Mouse (Mus musculus): ENCODE data around the gene Cldn14. TPM values are rescaled to one million over a fixed set of nuclear protein-coding genes. Genes with fewer than 3 reads are reported as not detected.

Gene Cldn14
- total and polyA plus RNA-seq, 3 experiments = not detected

- peak overlapping the region; percentile 57 for H3K9ac ChIP-seq (ENCODE audit: control insufficient read depth, low read depth, low read length, poor library complexity, severe bottlenecking)
- no peaks in the 10 kb centered on the region for H3K27me3 ChIP-seq (ENCODE audit: control insufficient read depth in 1 of 2, insufficient read depth in 2 of 2, low read length in 2 of 2)
- H3K27ac ChIP-seq (ENCODE audit: control insufficient read depth, low read depth, low read length) = peak overlapping the region; percentile 71
- H3K9me3 ChIP-seq (replicated peaks; ENCODE audit: insufficient read depth, low read length) = no peaks in the 10 kb centered on the region
- H3K4me3 ChIP-seq (ENCODE audit: control insufficient read depth in 1 of 2, insufficient read depth in 1 of 2, low read depth in 2 of 2, low read length in 2 of 2) = peak overlapping the region; percentile 30 to 57
- peaks cover 0 to 16% of the 10 kb centered on the region in 2 experiments; a peak in 2 of 4 replicates for H3K36me3 ChIP-seq (ENCODE audit: control insufficient read depth in 1 of 2, insufficient read depth in 2 of 2, low read length in 2 of 2)
- DNase-seq (ENCODE audit: low read depth, low spot score) = peak; percentile 93
- peaks cover 8 to 20% of the 10 kb centered on the region in 2 experiments; a peak in 3 of 4 replicates for H3K4me1 ChIP-seq (ENCODE audit: control insufficient read depth in 1 of 2, insufficient read depth in 2 of 2, low read length in 2 of 2)
- H3K79me2 ChIP-seq (ENCODE audit: control insufficient read depth, insufficient read depth, low read length, poor library complexity) = no peaks in the 10 kb centered on the region
- TF ChIP-seq MAFK (IDR thresholded peaks at IDR 0.05; ENCODE audit: borderline replicate concordance, low read depth, low read length) (peak; percentile 88), NRF1 (IDR thresholded peaks at IDR 0.05; ENCODE audit: insufficient read depth, low read depth, low read length, poor library complexity, severe bottlenecking) (peak; percentile 48; the same call in 1 of the 2 replicates), CHD2 (IDR thresholded peaks at IDR 0.05; ENCODE audit: low read length) (no peak), ZKSCAN1 (IDR thresholded peaks at IDR 0.05; ENCODE audit: low read depth, low read length) (no peak), ELF1 (IDR thresholded peaks at IDR 0.05; ENCODE audit: low read depth, low read length) (peak; percentile 46), ZC3H11A (IDR thresholded peaks at IDR 0.05; ENCODE audit: low read depth, low read length) (peak; percentile 51), ZNF384 (IDR thresholded peaks at IDR 0.05; ENCODE audit: low read depth, low read length) (no peak), POLR2AphosphoS5 (IDR thresholded peaks at IDR 0.05; ENCODE audit: borderline replicate concordance, low read depth, low read length) (no peak), CTCF (IDR thresholded peaks at IDR 0.05 in 2 of 3, conservative IDR thresholded peaks at IDR 0.05 in 1 of 3; ENCODE audit: control insufficient read depth in 1 of 3, insufficient read depth in 1 of 3, low read depth in 2 of 3, low read length in 3 of 3, poor library complexity in 1 of 3, severe bottlenecking in 1 of 3) (peak; percentile 62 to 74 (median 62)), ZMIZ1 (IDR thresholded peaks at IDR 0.05; ENCODE audit: low read depth, low read length) (no peak), MAX (IDR thresholded peaks at IDR 0.05; ENCODE audit: low read length) (no peak), USF1 (IDR thresholded peaks at IDR 0.05; ENCODE audit: low read depth, low read length) (peak; percentile 66), USF2 (IDR thresholded peaks at IDR 0.05; ENCODE audit: borderline replicate concordance in 1 of 2, insufficient read depth in 1 of 2, low read depth in 1 of 2, low read length in 2 of 2) (no peak), GATA1 (IDR thresholded peaks at IDR 0.05; ENCODE audit: low read depth, low read length) (peak; percentile 97), TCF12 (IDR thresholded peaks at IDR 0.05; ENCODE audit: low read depth, low read length) (peak; percentile 9; the same call in 1 of the 2 replicates), JUND (IDR thresholded peaks at IDR 0.05; ENCODE audit: low read depth, low read length) (no peak), HCFC1 (IDR thresholded peaks at IDR 0.05; ENCODE audit: low read depth, low read length) (peak; percentile 24; the same call in 1 of the 2 replicates), BHLHE40 (IDR thresholded peaks at IDR 0.05; ENCODE audit: borderline replicate concordance, low read depth, low read length) (no peak), ETS1 (IDR thresholded peaks at IDR 0.05; ENCODE audit: low read depth, low read length) (peak; percentile 63; the same call in 1 of the 2 replicates), POLR2A (IDR thresholded peaks at IDR 0.05; ENCODE audit: control insufficient read depth in 1 of 2, insufficient read depth in 1 of 2, low read depth in 1 of 2, low read length in 2 of 2, poor library complexity in 1 of 2) (peak in 1 of 2 experiments; percentile 53; a peak in 2 of 4 replicates), MYC (IDR thresholded peaks at IDR 0.05; ENCODE audit: low read depth, low read length) (peak; percentile 60), MYB (IDR thresholded peaks at IDR 0.05; ENCODE audit: low read depth, low read length) (0 out of 2 replicates have a peak, but pooled peaks have one; percentile 6), SIN3A (IDR thresholded peaks at IDR 0.05; ENCODE audit: low read length) (peak; percentile 37; the same call in 1 of the 2 replicates), POLR2AphosphoS2 (IDR thresholded peaks at IDR 0.05; ENCODE audit: low read length) (no peak), KAT2A (conservative IDR thresholded peaks at IDR 0.05; ENCODE audit: low read depth, low read length) (no peak), TAL1 (IDR thresholded peaks at IDR 0.05; ENCODE audit: low read length) (no peak), MEF2A (IDR thresholded peaks at IDR 0.05; ENCODE audit: extremely low read depth, insufficient replicate concordance, low read depth, low read length, poor library complexity, severe bottlenecking) (no peak), UBTF (IDR thresholded peaks at IDR 0.05; ENCODE audit: borderline replicate concordance, insufficient read depth, low read depth, low read length) (no peak), E2F4 (IDR thresholded peaks at IDR 0.05; ENCODE audit: borderline replicate concordance, low read depth, low read length) (no peak), MXI1 (IDR thresholded peaks at IDR 0.05; ENCODE audit: low read depth, low read length) (no peak), TBP (IDR thresholded peaks at IDR 0.05; ENCODE audit: low read depth, low read length) (peak; percentile 51; the same call in 1 of the 2 replicates), RCOR1 (IDR thresholded peaks at IDR 0.05; ENCODE audit: low read depth, low read length) (no peak), MAZ (IDR thresholded peaks at IDR 0.05; ENCODE audit: low read depth, low read length) (peak; percentile 69; the same call in 1 of the 2 replicates), EP300 (IDR thresholded peaks at IDR 0.05; ENCODE audit: low read depth in 1 of 2, low read length in 2 of 2) (0 out of 4 replicates have a peak, but pooled peaks have one; percentile 11 to 17)
These were observed 90.6 kb downstream of the Cldn14 start for GRCm38 (mm10) chr16:93917712-93918678.

All from MEL (cell line).